Mouse (Mus musculus) kidney, adult 9 months (tissue): ENCODE measurements around the gene Gtf2a2.

Experiments used
- DNase-seq: peaks from one replicate; pipeline ENCODE4 v3.0.0; 2022

Gene Gtf2a2

DNA sequence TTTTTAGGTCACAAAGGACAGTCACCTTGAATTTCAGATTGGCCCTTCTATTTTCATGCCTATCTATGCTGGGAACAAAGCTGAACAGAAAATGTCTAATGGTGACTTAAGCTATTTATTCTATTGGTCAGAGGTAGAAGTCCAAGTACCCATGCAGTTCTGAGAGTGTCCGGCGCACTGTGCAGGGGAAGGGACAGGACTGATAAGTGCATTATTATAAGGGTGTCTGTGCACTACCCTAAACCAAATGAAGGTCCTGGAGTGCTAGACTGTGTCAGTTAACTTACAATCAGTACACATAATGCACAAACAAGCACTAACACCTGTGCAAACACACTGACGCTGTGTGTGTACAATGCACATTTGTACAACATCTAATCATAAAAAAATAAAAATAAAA is 55.1 kb downstream of the Gtf2a2 start:
- no peak for DNase-seq

DNA sequence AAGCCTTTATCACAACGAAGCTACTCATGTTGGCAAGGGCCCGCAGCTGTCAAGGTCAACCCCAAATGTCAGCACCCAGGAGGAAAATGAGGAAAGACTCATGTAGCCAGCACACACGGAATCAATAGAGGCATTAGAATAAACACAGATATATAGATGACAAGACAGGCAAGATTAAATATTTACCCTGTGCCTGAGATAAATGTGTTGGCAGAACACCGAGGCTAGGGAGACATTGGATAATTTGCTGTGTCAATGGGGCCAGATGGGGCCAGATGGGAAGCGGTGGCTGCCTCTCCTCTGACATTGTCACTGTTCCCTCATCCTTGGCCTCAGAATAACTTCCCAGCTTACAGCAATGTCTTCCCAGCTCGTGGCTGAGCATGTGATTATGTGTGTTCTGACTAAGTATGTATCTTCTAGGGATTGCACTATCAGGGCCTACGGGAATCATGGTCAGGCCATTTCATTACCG is 57.6 kb downstream of the Gtf2a2 start:
- no peak for DNase-seq

DNA sequence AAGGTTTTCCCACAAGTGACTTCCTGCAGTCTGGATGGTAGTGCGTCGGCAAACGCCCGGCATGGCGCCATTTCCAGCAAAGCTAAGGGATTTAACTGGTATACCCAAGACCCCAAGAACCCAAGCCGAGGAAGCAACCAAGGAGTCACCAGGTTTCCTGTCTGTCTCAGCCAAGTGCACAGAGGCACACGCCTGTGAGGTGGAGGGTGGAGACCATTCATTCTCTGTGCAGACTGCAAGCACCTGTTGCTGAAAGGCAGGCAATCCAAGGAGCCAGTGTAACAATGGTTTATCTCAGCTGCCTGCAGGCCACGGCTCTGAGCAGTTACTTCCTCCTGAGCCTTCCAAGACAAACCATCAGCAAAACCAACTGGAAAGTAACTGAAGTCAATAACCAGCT is 60.0 kb downstream of the Gtf2a2 start:
- DNase-seq: no peak
